Mouse (Mus musculus): ENCODE measurements around the gene Prr36.
A peak's percentile ranks its signal among the peaks of the same experiment; 100 is the strongest.

Gene Prr36

GRCm38 (mm10) chr8:4205246-4206123, 11.8 kb downstream of the Prr36 start:
- DNase-seq (ENCODE audit: low read depth, low spot score) = no peak

GRCm38 (mm10) chr8:4201321-4201720, 15.9 kb downstream of the Prr36 start:
- DNase-seq (ENCODE audit: low read depth, low spot score) = no peak

DNA sequence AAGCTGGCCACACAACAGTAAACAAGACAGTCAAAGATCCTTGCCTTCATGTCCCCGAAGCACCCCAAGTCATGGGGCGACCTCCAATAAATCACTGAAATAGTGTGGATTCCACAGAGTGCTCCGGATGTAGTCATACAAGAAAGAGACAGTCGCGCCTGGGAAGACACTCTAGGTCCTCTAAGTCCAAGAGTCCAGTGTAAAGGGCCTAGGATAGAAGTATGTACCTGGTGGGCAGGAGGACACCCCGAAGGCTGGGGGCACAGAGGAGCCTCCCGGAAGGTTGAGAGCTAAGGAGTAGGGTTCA, 23.7 kb downstream of the Prr36 start:
- no peak for DNase-seq (ENCODE audit: low read depth, low spot score)

DNA sequence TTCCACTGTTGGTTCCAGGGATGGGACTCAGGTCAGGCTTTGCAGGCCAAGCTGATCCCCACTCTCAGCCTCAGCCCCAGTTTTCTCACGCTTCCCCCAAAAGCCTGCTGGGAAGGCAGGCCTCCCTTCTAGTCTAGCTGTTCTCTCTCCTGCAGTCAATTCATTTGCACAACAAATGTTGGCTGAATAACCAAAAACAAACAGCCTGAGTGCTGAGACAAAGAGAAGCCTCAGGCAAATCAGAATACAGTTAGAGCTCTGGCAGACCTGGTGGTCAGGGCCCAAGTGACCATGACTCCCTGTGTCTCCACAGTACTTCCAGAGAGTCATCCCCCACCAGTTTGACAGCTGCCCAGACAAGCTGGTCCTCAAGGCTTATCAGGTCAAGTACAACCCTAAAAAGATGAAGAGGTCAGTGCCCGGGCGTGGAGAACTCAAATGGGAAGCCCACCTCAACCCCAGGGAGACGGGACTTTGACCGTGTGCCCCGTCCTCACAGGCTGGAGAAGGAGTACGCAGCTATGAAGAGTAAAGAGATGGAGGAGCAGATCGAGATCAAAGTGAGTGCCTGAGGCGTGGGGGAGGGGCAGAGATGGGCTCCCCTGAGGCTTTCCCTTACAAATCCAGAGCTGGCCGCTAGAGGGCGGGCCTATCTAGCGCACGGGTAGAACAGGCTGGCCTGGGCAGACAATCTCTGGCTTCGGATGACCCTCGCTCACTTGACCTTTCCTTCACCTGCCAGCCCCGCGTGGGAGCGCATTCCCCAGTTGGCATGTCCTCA, 24.3 kb downstream of the Prr36 start:
- DNase-seq (ENCODE audit: low read depth, low spot score) = peak; percentile 87

DNA sequence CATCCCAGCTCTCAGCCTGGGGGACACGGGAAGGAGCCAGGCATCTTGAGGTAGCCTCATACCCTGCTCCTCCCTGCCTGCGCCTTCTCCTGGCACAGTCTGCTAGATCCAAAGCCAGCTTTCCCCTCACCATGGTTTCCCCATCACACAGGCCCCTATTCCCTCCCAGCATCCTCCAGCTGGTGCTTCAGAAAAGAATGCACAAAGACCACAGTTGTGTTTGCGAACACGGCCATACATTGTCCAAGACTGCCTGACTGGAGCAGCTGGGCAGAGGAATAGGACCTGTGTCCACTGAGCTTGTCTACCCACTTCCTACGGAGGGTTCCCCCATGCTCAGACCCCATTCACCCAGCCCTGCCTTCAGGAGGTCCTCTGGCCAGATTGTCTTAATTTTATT, 25.0 kb downstream of the Prr36 start:
- peak; percentile 93 for DNase-seq (ENCODE audit: low read depth, low spot score)

DNA sequence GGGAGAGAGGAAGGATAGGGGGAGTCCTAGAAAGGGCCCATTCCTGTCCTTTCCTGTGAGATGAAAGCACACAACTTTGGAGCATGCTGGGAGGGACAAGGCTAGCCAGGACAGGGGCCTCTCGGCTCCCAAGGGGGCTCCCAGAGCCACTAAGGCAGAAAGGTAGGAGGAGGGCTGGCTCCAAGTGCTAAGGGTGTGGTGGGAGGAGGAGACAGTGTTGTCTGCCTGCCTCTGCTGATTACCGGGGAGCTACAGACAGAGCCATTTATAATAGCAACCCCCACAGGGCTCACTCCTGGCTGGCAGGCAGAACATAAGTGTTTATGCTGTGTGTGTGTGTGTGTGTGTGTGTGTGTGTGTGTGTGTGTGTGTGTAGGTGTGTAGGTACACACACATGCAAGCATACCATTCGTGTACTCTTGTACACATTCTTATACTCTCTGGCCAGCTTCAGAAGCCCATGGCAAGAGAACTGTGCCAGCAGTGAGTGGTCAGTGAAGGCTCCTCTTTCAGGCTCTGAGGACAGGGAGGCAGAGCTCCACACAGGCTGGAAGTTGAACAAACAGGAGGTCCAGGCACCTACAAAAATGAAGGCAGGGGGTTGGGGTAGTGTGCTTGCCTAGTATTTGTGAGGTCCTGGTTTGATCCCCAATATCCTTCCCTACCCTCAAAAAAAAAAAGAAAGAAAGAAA, 28.1 kb downstream of the Prr36 start:
- no peak for DNase-seq (ENCODE audit: low read depth, low spot score)

DNA sequence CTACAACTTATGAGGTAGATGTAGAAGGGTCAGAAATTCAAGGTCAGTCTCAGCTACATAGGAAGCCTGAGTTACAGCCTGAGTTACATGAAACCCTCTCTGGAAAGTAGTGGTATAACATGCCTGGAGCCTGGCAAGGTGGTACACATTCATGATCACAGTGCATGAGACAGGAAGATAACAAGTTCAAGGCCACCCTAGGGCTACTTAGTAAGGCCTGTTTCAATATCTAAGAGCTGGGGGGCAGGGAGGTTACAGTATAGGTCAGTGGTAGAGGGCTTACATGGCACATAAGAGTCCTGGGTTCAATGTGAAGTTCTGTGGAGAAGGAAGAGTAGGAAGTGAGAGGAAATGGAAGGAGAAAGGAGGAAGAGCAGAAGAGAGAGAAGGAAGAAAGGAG, 28.7 kb downstream of the Prr36 start:
- DNase-seq (ENCODE audit: low read depth, low spot score) = no peak

GRCm38 (mm10) chr8:4186151-4186550, 31.1 kb downstream of the Prr36 start:
- no peak for DNase-seq (ENCODE audit: low read depth, low spot score)

GRCm38 (mm10) chr8:4183409-4183808, 33.9 kb downstream of the Prr36 start:
- no peak for DNase-seq (ENCODE audit: low read depth, low spot score)

GRCm38 (mm10) chr8:4174018-4174417, 43.2 kb downstream of the Prr36 start:
- DNase-seq (ENCODE audit: low read depth, low spot score) = no peak

DNA sequence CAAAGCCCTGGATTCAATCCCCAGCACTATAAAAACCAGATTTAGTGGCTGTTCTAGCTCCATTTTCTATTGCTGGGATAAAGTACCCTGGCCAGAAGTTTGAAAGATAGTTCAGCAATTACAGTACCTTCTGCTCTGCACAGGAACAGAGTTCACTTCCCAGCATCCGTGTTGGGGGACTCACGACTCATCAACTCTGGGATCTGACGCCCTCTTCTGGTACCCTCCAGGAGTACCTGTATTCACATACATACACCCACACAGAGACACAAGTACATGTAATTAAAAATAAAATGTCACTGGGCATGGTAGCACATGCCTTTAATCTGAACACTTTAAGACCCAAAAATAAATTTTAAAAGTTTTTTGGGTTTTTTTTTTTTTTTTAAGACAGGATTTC, 44.8 kb downstream of the Prr36 start:
- DNase-seq (ENCODE audit: low read depth, low spot score) = no peak

GRCm38 (mm10) chr8:4167918-4168317, 49.3 kb downstream of the Prr36 start:
- DNase-seq (ENCODE audit: low read depth, low spot score) = no peak

- DNase-seq (ENCODE audit: low read depth, low spot score) = peak; percentile 31
Measured at GRCm38 (mm10) chr8:4166881-4167525, 50.3 kb downstream of the Prr36 start.

DNA sequence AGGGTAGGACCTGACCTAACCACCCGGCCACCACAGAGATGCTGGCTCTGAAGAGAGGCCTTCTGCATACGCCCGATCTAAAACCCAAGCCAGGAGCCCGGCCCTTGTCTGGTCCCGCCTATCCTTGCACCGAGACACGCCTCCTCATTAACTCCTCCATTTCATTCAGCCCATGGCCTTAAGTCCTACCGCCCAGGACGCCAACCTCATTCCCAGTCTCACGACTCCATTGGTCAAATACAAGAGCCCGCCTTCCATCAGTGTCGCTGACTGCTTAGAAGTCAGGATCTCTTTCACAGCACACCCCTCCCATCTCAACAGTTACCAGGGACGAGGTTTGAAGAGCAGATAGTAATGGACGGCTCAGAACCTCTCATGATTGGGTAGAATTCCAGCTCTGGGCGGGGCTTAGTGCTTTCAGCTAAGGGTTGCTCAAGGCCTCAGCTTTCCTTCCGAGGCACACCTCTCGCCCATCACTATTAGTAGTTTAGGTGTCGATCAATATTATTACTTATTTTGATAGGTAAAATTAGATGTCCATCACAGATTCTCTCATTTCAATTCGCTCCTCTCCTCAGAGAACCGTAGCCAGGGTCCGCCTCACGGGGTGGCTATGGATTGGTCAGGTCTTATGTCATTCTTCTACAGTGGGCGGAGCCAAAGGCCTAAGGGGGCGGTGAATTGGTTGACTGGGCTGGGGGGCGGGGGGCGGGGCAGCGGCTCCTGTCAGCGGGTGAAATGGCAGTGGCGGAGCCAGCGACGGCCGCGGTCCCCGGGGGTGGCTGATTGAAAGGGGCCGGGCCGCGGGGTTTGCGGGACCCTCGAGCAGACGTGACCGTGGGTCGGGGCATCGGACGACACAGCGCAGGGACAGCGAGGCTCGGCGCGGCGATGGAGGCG, 51.2 kb downstream of the Prr36 start, which contains the start of gene Evi5l:
Gene Evi5l (plus strand): TSS at position 716 of the 900 bp plus-strand sequence.
- peak; percentile 100 for DNase-seq (ENCODE audit: low read depth, low spot score)

GRCm38 (mm10) chr8:4165176-4165851, 51.9 kb downstream of the Prr36 start:
- no peak for DNase-seq (ENCODE audit: low read depth, low spot score)

DNA sequence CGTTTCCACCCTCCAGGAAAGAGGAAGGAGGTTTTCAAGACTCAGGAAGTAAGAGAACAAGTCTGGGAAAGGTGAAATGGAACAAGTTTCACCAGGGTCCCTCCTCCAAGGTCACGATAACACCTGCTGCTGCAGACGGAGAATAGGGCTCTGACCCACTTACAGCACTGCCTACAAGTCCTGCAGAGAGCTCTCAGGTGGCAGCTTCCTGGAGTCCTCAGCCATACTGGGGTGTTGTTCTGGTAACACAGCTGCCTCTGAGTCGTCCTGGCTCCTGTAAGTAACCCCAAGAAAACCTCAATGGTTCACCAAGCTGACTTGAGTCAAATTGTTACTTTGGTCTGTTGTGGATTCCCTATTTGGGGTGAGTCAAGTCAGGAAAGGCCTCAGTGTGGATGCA, 54.5 kb downstream of the Prr36 start:
- DNase-seq (ENCODE audit: low read depth, low spot score) = no peak
